In genomic region chr13:58017298-58017697, GRCm38 (mm10) we compare ENCODE assay signal across 16 mouse cellular contexts.
"Had no signal": no experiment of that assay in that cellular context is flagged by ENCODE, and none has a peak within 500 bp of the region (broad histone marks: within the 10 kb centered on the region; RNA-seq: fewer than 3 reads in every experiment).

No protein-coding gene starts in this region.

- H3K9me3 ChIP-seq: limb, embryonic 10.5 days; liver, embryonic 15.5 days; lung, embryonic 15.5 days; stomach, embryonic 15.5 days had no signal

- ATAC-seq: inflammation-experienced regulatory T-cells, adult 6 months; midbrain, embryonic 16.5 days had no signal

- H3K9ac ChIP-seq: liver, embryonic 15.5 days; lung, embryonic 15.5 days; stomach, embryonic 15.5 days had no signal

- H3K4me1 ChIP-seq: liver, embryonic 15.5 days; lung, embryonic 15.5 days; megakaryocyte, embryonic 14.5 days; stomach, embryonic 15.5 days had no signal

- H3K4me2 ChIP-seq: liver, embryonic 11.5 days; liver, embryonic 15.5 days; lung, embryonic 15.5 days; midbrain, embryonic 11.5 days; stomach, embryonic 15.5 days had no signal

- H3K27me3 ChIP-seq: liver, embryonic 15.5 days; lung, embryonic 15.5 days; stomach, embryonic 15.5 days had no signal

- H3K4me3 ChIP-seq: left cerebral cortex, adult 2 months; limb, embryonic 10.5 days; liver, embryonic 15.5 days; lung, embryonic 15.5 days; megakaryocyte, embryonic 14.5 days; stomach, embryonic 15.5 days had no signal

- H3K27ac ChIP-seq: left cerebral cortex, adult 2 months; limb, embryonic 10.5 days; liver, embryonic 15.5 days; lung, embryonic 15.5 days; macrophage; stomach, embryonic 15.5 days had no signal

- H3K36me3 ChIP-seq: liver, embryonic 15.5 days; stomach, embryonic 15.5 days had no signal

- DNase-seq: kidney, adult 9 months; kidney, postnatal 10 days; kidney, postnatal 4 days; right cerebral cortex, postnatal 14 days; thymus, postnatal 36 days had no signal
